Mouse (Mus musculus): ENCODE measurements around the gene Nkg7. TPM values are rescaled to one million over a fixed set of nuclear protein-coding genes. Genes with fewer than 3 reads are reported as not detected.

Gene Nkg7
- polyA plus RNA-seq, 1 experiment from 2014 or later = 1.6 TPM

DNA sequence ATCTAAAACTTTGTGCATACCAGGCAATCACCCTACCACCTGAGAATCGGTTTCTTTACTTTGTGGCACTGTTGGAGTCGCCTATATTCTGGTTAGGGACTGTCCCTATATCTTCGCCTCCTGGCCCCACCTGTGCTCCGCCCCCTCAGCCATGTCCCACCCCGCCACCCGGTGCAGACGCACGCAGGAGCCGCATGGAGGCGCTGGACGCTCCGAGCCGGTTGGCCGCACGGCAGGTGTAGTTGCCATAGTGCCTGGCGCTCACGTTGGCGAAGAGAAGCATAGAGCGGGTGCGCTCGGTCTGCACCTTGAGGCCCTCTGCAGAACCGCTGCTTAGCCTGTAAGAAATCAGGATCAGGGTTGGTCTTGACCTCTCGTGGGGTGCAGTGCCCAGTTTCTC is 38.8 kb downstream of the Nkg7 start:
- no peak for ATAC-seq (replicated peaks; ENCODE audit: insufficient number of reproducible peaks, insufficient read depth, low FRiP score, low read depth)
- Histone ChIP-seq H3K27me3 (peaks cover 48% of the 10 kb centered on the region), H3K36me3 (no peaks in the 10 kb centered on the region), H3K4me3 (no peak overlapping the region), H3K4me2 (no peak overlapping the region), H3K9ac (no peak overlapping the region), H3K27ac (no peak overlapping the region), H3K4me1 (replicated peaks) (peaks cover 9% of the 10 kb centered on the region), H3K9me3 (replicated peaks) (no peaks in the 10 kb centered on the region)
- WGBS = 11% methylated on average over 23 of the region's 23 CpGs

GRCm38 (mm10) chr7:43476376-43476775 is 39.5 kb downstream of the Nkg7 start:
- Histone ChIP-seq H3K36me3 (no peaks in the 10 kb centered on the region), H3K27ac (no peak overlapping the region), H3K4me1 (replicated peaks) (peaks cover 9% of the 10 kb centered on the region), H3K9ac (no peak overlapping the region), H3K4me3 (no peak overlapping the region), H3K4me2 (peak overlapping the region; percentile 27; the same call in 1 of the 2 replicates), H3K9me3 (replicated peaks) (no peaks in the 10 kb centered on the region), H3K27me3 (peaks cover 48% of the 10 kb centered on the region)
- 1% methylated on average over 13 of the region's 13 CpGs for WGBS
- ATAC-seq (replicated peaks; ENCODE audit: insufficient number of reproducible peaks, insufficient read depth, low FRiP score, low read depth) = no peak

- no peak overlapping the region for H3K4me2 ChIP-seq
- 67% methylated on average over 3 of the region's 3 CpGs for WGBS
These were observed 44.3 kb downstream of the Nkg7 start for GRCm38 (mm10) chr7:43481191-43481590.

GRCm38 (mm10) chr7:43482090-43482716 is 45.3 kb downstream of the Nkg7 start:
- no peak overlapping the region for H3K9ac ChIP-seq
- no peak overlapping the region for H3K4me2 ChIP-seq
- peaks cover 7% of the 10 kb centered on the region for H3K4me1 ChIP-seq (replicated peaks)
- no peaks in the 10 kb centered on the region for H3K9me3 ChIP-seq (replicated peaks)
- peaks cover 19% of the 10 kb centered on the region for H3K27me3 ChIP-seq
- no peak overlapping the region for H3K27ac ChIP-seq
- H3K36me3 ChIP-seq = no peaks in the 10 kb centered on the region
- ATAC-seq (replicated peaks; ENCODE audit: insufficient number of reproducible peaks, insufficient read depth, low FRiP score, low read depth) = peak; percentile 42
- H3K4me3 ChIP-seq = no peak overlapping the region
- WGBS = 53% methylated on average over 8 of the region's 8 CpGs

More at GRCm38 (mm10) chr7:43481191-43481590, 44.3 kb downstream of the Nkg7 start:
- no peaks in the 10 kb centered on the region for H3K9me3 ChIP-seq (replicated peaks)
- H3K27ac ChIP-seq = no peak overlapping the region
- peaks cover 29% of the 10 kb centered on the region for H3K27me3 ChIP-seq
- no peak overlapping the region for H3K9ac ChIP-seq
- no peak for ATAC-seq (replicated peaks; ENCODE audit: insufficient number of reproducible peaks, insufficient read depth, low FRiP score, low read depth)
- H3K4me3 ChIP-seq = no peak overlapping the region
- peaks cover 11% of the 10 kb centered on the region for H3K4me1 ChIP-seq (replicated peaks)
- H3K36me3 ChIP-seq = no peaks in the 10 kb centered on the region

DNA sequence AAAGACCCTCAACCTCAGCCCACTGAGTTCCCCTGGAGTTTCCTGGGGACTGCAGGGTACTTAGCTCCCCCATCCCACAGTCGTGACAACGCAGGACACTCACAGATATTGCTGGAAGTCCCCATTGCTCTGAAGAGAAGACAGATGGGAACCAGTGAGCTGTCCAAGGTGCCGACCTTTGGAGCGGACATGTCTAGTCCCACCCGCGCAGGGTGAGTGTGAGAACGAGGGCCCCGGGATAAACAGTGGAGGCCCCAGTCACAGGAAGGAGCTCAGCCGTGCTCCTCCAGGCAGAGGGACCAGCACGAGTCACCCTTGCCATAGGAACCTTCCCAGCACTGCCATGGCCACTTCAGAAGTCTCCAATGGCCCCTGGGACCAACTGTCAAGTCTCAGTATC is 46.4 kb downstream of the Nkg7 start:
- ATAC-seq (replicated peaks; ENCODE audit: insufficient number of reproducible peaks, insufficient read depth, low FRiP score, low read depth) = no peak

More for the DNA sequence above, 46.4 kb downstream of the Nkg7 start:
- Histone ChIP-seq H3K27ac (no peak overlapping the region), H3K4me3 (no peak overlapping the region), H3K36me3 (no peaks in the 10 kb centered on the region), H3K4me2 (no peak overlapping the region), H3K9me3 (replicated peaks) (no peaks in the 10 kb centered on the region), H3K4me1 (replicated peaks) (peaks cover 7% of the 10 kb centered on the region), H3K27me3 (peaks cover 11% of the 10 kb centered on the region), H3K9ac (no peak overlapping the region)
- 4% methylated on average over 10 of the region's 10 CpGs for WGBS

Small RNA genes lying within 50 kb of the gene (microRNA-seq; reads per million reads assigned to microRNA genes)
- 1.3 reads per million for gene Mir7051

Other genes starting within 250 kb of the Nkg7 start
- gene Zfp715, start 123.8 kb upstream of the Nkg7 start, polyA plus RNA-seq (2015; fragmentation: Nextera tagmentation; extraction: Ambion mirVana) = 9.0 and 10.1 TPM in 2 replicates
- 0.13 and 0.46 TPM in 2 replicates for gene Siglecf, start 85.7 kb upstream of the Nkg7 start, polyA plus RNA-seq (2015; fragmentation: Nextera tagmentation; extraction: Ambion mirVana)
- gene Siglecg, start 28.9 kb upstream of the Nkg7 start, polyA plus RNA-seq (2015; fragmentation: Nextera tagmentation; extraction: Ambion mirVana) = 0.06 and 0.46 TPM in 2 replicates
- gene Lim2, start 9.4 kb upstream of the Nkg7 start, polyA plus RNA-seq (2015; fragmentation: Nextera tagmentation; extraction: Ambion mirVana) = not detected in 2 replicates
- gene Cldnd2, start 3.7 kb downstream of the Nkg7 start, polyA plus RNA-seq (2015; fragmentation: Nextera tagmentation; extraction: Ambion mirVana) = not detected in 2 replicates
- gene Etfb, start 7.0 kb downstream of the Nkg7 start, polyA plus RNA-seq (2015; fragmentation: Nextera tagmentation; extraction: Ambion mirVana) = 631 and 668 TPM in 2 replicates
- 0.31 and 0.43 TPM in 2 replicates for gene Gm45233, start 7.1 kb downstream of the Nkg7 start, polyA plus RNA-seq (2015; fragmentation: Nextera tagmentation; extraction: Ambion mirVana)
- gene Vsig10l, start 26.1 kb downstream of the Nkg7 start, polyA plus RNA-seq (2015; fragmentation: Nextera tagmentation; extraction: Ambion mirVana) = 2.9 and 4.4 TPM in 2 replicates
- 0.28 TPM in 1 of 2 replicates, not detected in the other for gene Iglon5, start 53.0 kb downstream of the Nkg7 start, polyA plus RNA-seq (2015; fragmentation: Nextera tagmentation; extraction: Ambion mirVana)
- not detected in 2 replicates for gene 4931406B18Rik, start 68.9 kb downstream of the Nkg7 start, polyA plus RNA-seq (2015; fragmentation: Nextera tagmentation; extraction: Ambion mirVana)
- 0.49 and 1.1 TPM in 2 replicates for gene Cd33, start 107.4 kb downstream of the Nkg7 start, polyA plus RNA-seq (2015; fragmentation: Nextera tagmentation; extraction: Ambion mirVana)
- gene Zfp658, start 125.2 kb downstream of the Nkg7 start, polyA plus RNA-seq (2015; fragmentation: Nextera tagmentation; extraction: Ambion mirVana) = 1.3 and 1.5 TPM in 2 replicates
- gene Zfp719, start 142.5 kb downstream of the Nkg7 start, polyA plus RNA-seq (2015; fragmentation: Nextera tagmentation; extraction: Ambion mirVana) = 6.0 and 7.9 TPM in 2 replicates
- gene Zfp819, start 170.1 kb downstream of the Nkg7 start, polyA plus RNA-seq (2015; fragmentation: Nextera tagmentation; extraction: Ambion mirVana) = not detected in 2 replicates
- not detected in 2 replicates for gene Ceacam18, start 197.6 kb downstream of the Nkg7 start, polyA plus RNA-seq (2015; fragmentation: Nextera tagmentation; extraction: Ambion mirVana)
- gene Siglece, start 223.1 kb downstream of the Nkg7 start, polyA plus RNA-seq (2015; fragmentation: Nextera tagmentation; extraction: Ambion mirVana) = 0.47 and 1.0 TPM in 2 replicates
- 4.9 and 8.7 TPM in 2 replicates for gene Ctu1, start 234.9 kb downstream of the Nkg7 start, polyA plus RNA-seq (2015; fragmentation: Nextera tagmentation; extraction: Ambion mirVana)